Mouse (Mus musculus) granulocyte monocyte progenitor cell, adult 5-6 weeks (primary cell): ENCODE data around the gene Dctn2. TPM values are rescaled to one million over a fixed set of nuclear protein-coding genes. Genes with fewer than 3 reads are reported as not detected.

ENCODE experiments used
- total RNA-seq, 2 experiments: library from RNA; stranded (forward) in 1 of 2; stranded (reverse) in 1 of 2; fragments of 200-712, 200-1000 nt in 1 of 2; fragments of >200 nt in 1 of 2; fragmentation: Nextera tagmentation in 1 of 2; gene quantifications; 2 replicates each; pipeline ENCODE4 v1.2.3; 2014 to 2017

The Dctn2 gene
- total RNA-seq, 2 experiments from 2014 or later: 62.3 to 83.9 TPM

Other genes starting within 250 kb of the Dctn2 start
- gene Tsfm, start 235.5 kb upstream of the Dctn2 start, total RNA-seq (2014; fragmentation: Nextera tagmentation): 32.9 and 52.7 TPM in 2 replicates
- 33.1 and 41.5 TPM in 2 replicates for gene Tsfm, start 235.5 kb upstream of the Dctn2 start, total RNA-seq (2017)
- gene Mettl1, start 225.0 kb upstream of the Dctn2 start, total RNA-seq (2014; fragmentation: Nextera tagmentation): 40.4 and 47.0 TPM in 2 replicates
- 25.8 and 36.7 TPM in 2 replicates for gene Mettl1, start 225.0 kb upstream of the Dctn2 start, total RNA-seq (2017)
- gene Eef1akmt3, start 224.9 kb upstream of the Dctn2 start, total RNA-seq (2014; fragmentation: Nextera tagmentation): 0.13 TPM in 1 of 2 replicates, not detected in the other
- gene Eef1akmt3, start 224.9 kb upstream of the Dctn2 start, total RNA-seq (2017): not detected in 2 replicates
- 0.45 TPM in 1 of 2 replicates, not detected in the other for gene Cyp27b1, start 218.1 kb upstream of the Dctn2 start, total RNA-seq (2014; fragmentation: Nextera tagmentation)
- gene Cyp27b1, start 218.1 kb upstream of the Dctn2 start, total RNA-seq (2017): 0.69 TPM in 1 of 2 replicates, not detected in the other
- not detected in 2 replicates for gene March9, start 206.2 kb upstream of the Dctn2 start, total RNA-seq (2014; fragmentation: Nextera tagmentation)
- gene March9, start 206.2 kb upstream of the Dctn2 start, total RNA-seq (2017): not detected in 2 replicates
- 721 and 802 TPM in 2 replicates for gene Cdk4, start 202.8 kb upstream of the Dctn2 start, total RNA-seq (2014; fragmentation: Nextera tagmentation)
- 568 and 716 TPM in 2 replicates for gene Cdk4, start 202.8 kb upstream of the Dctn2 start, total RNA-seq (2017)
- gene Tspan31, start 196.1 kb upstream of the Dctn2 start, total RNA-seq (2014; fragmentation: Nextera tagmentation): 92.4 and 102 TPM in 2 replicates
- gene Tspan31, start 196.1 kb upstream of the Dctn2 start, total RNA-seq (2017): 82.5 and 82.6 TPM in 2 replicates
- 26.3 and 27.2 TPM in 2 replicates for gene Agap2, start 191.1 kb upstream of the Dctn2 start, total RNA-seq (2014; fragmentation: Nextera tagmentation)
- gene Agap2, start 191.1 kb upstream of the Dctn2 start, total RNA-seq (2017): 18.8 and 34.4 TPM in 2 replicates
- gene Os9, start 145.2 kb upstream of the Dctn2 start, total RNA-seq (2014; fragmentation: Nextera tagmentation): 73.3 and 80.0 TPM in 2 replicates
- 202 and 218 TPM in 2 replicates for gene Os9, start 145.2 kb upstream of the Dctn2 start, total RNA-seq (2017)
- 288 and 308 TPM in 2 replicates for gene B4galnt1, start 101.1 kb upstream of the Dctn2 start, total RNA-seq (2014; fragmentation: Nextera tagmentation)
- 141 and 161 TPM in 2 replicates for gene B4galnt1, start 101.1 kb upstream of the Dctn2 start, total RNA-seq (2017)
- gene Slc26a10, start 85.7 kb upstream of the Dctn2 start, total RNA-seq (2014; fragmentation: Nextera tagmentation): 0.15 TPM in 1 of 2 replicates, not detected in the other
- gene Slc26a10, start 85.7 kb upstream of the Dctn2 start, total RNA-seq (2017): 0.26 and 0.88 TPM in 2 replicates
- gene Arhgef25, start 76.3 kb upstream of the Dctn2 start, total RNA-seq (2014; fragmentation: Nextera tagmentation): 3.2 TPM in 1 of 2 replicates, not detected in the other
- 0.15 and 0.95 TPM in 2 replicates for gene Arhgef25, start 76.3 kb upstream of the Dctn2 start, total RNA-seq (2017)
- gene Dtx3, start 70.6 kb upstream of the Dctn2 start, total RNA-seq (2014; fragmentation: Nextera tagmentation): 51.9 and 54.4 TPM in 2 replicates
- gene Dtx3, start 70.6 kb upstream of the Dctn2 start, total RNA-seq (2017): 17.9 and 19.9 TPM in 2 replicates
- 12.1 and 13.6 TPM in 2 replicates for gene Pip4k2c, start 54.8 kb upstream of the Dctn2 start, total RNA-seq (2014; fragmentation: Nextera tagmentation)
- gene Pip4k2c, start 54.8 kb upstream of the Dctn2 start, total RNA-seq (2017): 7.6 and 13.8 TPM in 2 replicates
- gene Kif5a, start 3.0 kb upstream of the Dctn2 start, total RNA-seq (2014; fragmentation: Nextera tagmentation): 1.4 TPM in 1 of 2 replicates, not detected in the other
- 0.30 and 0.31 TPM in 2 replicates for gene Kif5a, start 3.0 kb upstream of the Dctn2 start, total RNA-seq (2017)
- 53.3 and 72.1 TPM in 2 replicates for gene Mbd6, start 22.6 kb downstream of the Dctn2 start, total RNA-seq (2014; fragmentation: Nextera tagmentation)
- gene Mbd6, start 22.6 kb downstream of the Dctn2 start, total RNA-seq (2017): 4.1 TPM in 2 replicates
- 63.0 and 105 TPM in 2 replicates for gene Mars, start 45.4 kb downstream of the Dctn2 start, total RNA-seq (2014; fragmentation: Nextera tagmentation)
- gene Mars, start 45.4 kb downstream of the Dctn2 start, total RNA-seq (2017): 193 and 221 TPM in 2 replicates
- 46.0 and 53.1 TPM in 2 replicates for gene Arhgap9, start 55.6 kb downstream of the Dctn2 start, total RNA-seq (2014; fragmentation: Nextera tagmentation)
- gene Arhgap9, start 55.6 kb downstream of the Dctn2 start, total RNA-seq (2017): 34.7 and 51.8 TPM in 2 replicates
- gene Gli1, start 75.6 kb downstream of the Dctn2 start, total RNA-seq (2014; fragmentation: Nextera tagmentation): not detected in 2 replicates
- not detected in 2 replicates for gene Gli1, start 75.6 kb downstream of the Dctn2 start, total RNA-seq (2017)
- not detected in 2 replicates for gene Inhbe, start 88.0 kb downstream of the Dctn2 start, total RNA-seq (2014; fragmentation: Nextera tagmentation)
- gene Inhbe, start 88.0 kb downstream of the Dctn2 start, total RNA-seq (2017): not detected in 2 replicates
- not detected in 2 replicates for gene Inhbc, start 104.1 kb downstream of the Dctn2 start, total RNA-seq (2014; fragmentation: Nextera tagmentation)
- not detected in 2 replicates for gene Inhbc, start 104.1 kb downstream of the Dctn2 start, total RNA-seq (2017)
- gene R3hdm2, start 114.0 kb downstream of the Dctn2 start, total RNA-seq (2014; fragmentation: Nextera tagmentation): 50.6 and 56.7 TPM in 2 replicates
- 25.1 and 44.5 TPM in 2 replicates for gene R3hdm2, start 114.0 kb downstream of the Dctn2 start, total RNA-seq (2017)
- 0.90 TPM in 1 of 2 replicates, not detected in the other for gene Stac3, start 235.3 kb downstream of the Dctn2 start, total RNA-seq (2014; fragmentation: Nextera tagmentation)
- gene Stac3, start 235.3 kb downstream of the Dctn2 start, total RNA-seq (2017): 0.13 and 0.26 TPM in 2 replicates
- gene Ndufa4l2, start 248.6 kb downstream of the Dctn2 start, total RNA-seq (2014; fragmentation: Nextera tagmentation): 1.2 TPM in 1 of 2 replicates, not detected in the other
- gene Ndufa4l2, start 248.6 kb downstream of the Dctn2 start, total RNA-seq (2017): not detected in 2 replicates